Mouse (Mus musculus) cerebellum, adult 2 months (tissue): ENCODE results near the gene Atoh7.

Source experiments
- CTCF ChIP-seq: fragments of 200-500 bp; IDR thresholded peaks from 2 replicates; pipeline ENCODE4 v1.5.1; 2011; ENCODE audit warnings: low read depth, mild to moderate bottlenecking, control low read depth, low read length, moderate library complexity, borderline replicate concordance; ENCODE audit not compliant: insufficient read depth
- POLR2A ChIP-seq: fragments of 200-500 bp; IDR thresholded peaks from 2 replicates; pipeline ENCODE4 v1.6.1; 2011; ENCODE audit warnings: low read length, control low read depth, borderline replicate concordance; ENCODE audit not compliant: insufficient read depth

- TF ChIP-seq CTCF (peak; percentile 22; the same call in 1 of the 2 replicates), POLR2A (no peak)
These were observed 25.9 kb downstream of the Atoh7 start for GRCm38 (mm10) chr10:63125343-63125742.
